Mouse (Mus musculus): ENCODE results near the gene Ankrd44. TPM values are rescaled to one million over a fixed set of nuclear protein-coding genes. Genes with fewer than 3 reads are reported as not detected.

Ankrd44 gene
- polyA plus RNA-seq, 1 experiment from 2014 or later = 11.2 TPM

DNA sequence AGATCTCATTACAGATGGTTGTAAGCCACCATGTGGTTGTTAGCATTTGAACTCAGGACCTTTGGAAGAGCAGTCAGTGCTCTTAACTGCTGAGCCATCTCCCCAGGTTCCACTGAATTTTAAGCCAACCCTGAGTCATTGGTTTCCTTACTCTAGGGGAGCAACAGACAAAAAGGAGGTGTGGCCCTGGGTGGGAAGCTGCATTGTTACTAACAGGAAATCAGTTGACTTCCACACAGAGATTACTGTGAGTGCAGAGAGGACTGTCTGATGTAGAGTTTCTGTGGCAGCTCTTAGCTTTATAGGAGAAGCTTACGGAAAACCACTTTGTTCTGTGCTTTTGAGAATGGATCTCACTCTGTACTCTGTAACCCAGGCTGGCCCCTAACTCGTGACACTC is 8.7 kb upstream of the Ankrd44 start:
- H3K4me2 ChIP-seq = no peak overlapping the region
- H3K36me3 ChIP-seq = no peaks in the 10 kb centered on the region
- H3K9ac ChIP-seq = no peak overlapping the region
- no peak overlapping the region for H3K27ac ChIP-seq
- no peaks in the 10 kb centered on the region for H3K27me3 ChIP-seq (replicated peaks)
- 67% methylated on average over 2 of the region's 2 CpGs for WGBS
- ATAC-seq (ENCODE audit: insufficient read depth, low FRiP score, low read depth) = no peak
- no peaks in the 10 kb centered on the region for H3K9me3 ChIP-seq
- no peak overlapping the region for H3K4me3 ChIP-seq (replicated peaks)
- no peaks in the 10 kb centered on the region for H3K4me1 ChIP-seq

DNA sequence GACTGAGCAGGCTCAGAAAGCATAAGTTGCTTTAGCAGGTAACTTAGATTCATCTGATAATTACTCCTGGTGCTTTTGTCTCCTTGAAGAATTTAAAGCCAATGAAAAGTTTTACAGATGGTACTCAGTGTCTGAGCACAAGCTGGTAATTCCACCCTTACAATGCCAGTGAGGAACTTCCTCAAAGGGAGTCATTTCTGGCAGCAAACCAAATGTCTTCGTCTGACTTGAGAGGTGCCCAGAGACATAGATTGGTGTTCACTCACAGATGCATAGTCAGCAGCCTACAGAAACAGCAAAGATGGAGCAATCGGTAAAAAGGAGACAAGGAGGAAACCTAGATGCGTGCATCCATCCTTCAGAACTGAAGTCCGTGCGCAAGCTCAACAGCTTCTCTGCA is 7.5 kb upstream of the Ankrd44 start:
- H3K4me1 ChIP-seq = no peaks in the 10 kb centered on the region
- H3K9me3 ChIP-seq = no peaks in the 10 kb centered on the region
- no peak overlapping the region for H3K4me3 ChIP-seq (replicated peaks)
- 85% methylated on average over 5 of the region's 5 CpGs for WGBS
- H3K4me2 ChIP-seq = no peak overlapping the region
- no peak overlapping the region for H3K27ac ChIP-seq
- H3K9ac ChIP-seq = no peak overlapping the region
- ATAC-seq (ENCODE audit: insufficient read depth, low FRiP score, low read depth) = no peak
- H3K27me3 ChIP-seq (replicated peaks) = no peaks in the 10 kb centered on the region
- H3K36me3 ChIP-seq = no peaks in the 10 kb centered on the region

DNA sequence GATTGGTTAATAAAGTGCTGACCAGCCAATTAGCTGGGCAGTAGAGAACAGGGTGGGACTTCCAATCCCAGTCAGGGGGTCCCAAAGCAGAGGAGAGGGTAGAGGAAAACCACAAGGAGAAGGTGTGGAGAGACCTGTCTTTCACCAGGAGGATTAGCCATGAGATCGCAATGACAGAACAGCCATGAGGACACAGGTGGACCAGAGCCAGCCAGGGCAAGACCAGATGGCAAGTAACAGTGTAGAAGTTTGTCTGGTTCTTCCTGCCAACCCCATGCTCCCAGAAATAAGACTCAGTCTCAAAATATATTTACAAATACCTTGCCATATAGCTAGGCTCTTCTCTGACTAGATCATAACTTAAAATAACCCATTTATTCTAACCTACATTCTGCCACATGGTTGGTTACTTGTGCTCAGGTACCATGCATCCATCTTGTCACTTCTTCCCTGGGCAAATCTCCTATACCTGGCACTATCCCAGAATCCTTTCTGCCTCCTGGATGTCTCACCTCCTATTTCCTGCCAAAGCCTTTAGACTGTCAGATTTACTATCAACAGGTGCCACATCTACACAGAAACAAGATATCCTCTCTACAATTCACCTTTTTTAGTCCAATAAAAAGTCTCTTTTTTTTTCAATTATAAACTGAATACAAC is 6.4 kb upstream of the Ankrd44 start:
- Histone ChIP-seq H3K36me3 (no peaks in the 10 kb centered on the region), H3K4me1 (no peaks in the 10 kb centered on the region), H3K4me2 (no peak overlapping the region), H3K27ac (no peak overlapping the region), H3K27me3 (replicated peaks) (no peaks in the 10 kb centered on the region), H3K4me3 (replicated peaks) (no peak overlapping the region), H3K9me3 (no peaks in the 10 kb centered on the region), H3K9ac (no peak overlapping the region)
- 93% methylated on average over 1 of the region's 1 CpGs for WGBS
- ATAC-seq (ENCODE audit: insufficient read depth, low FRiP score, low read depth) = no peak

DNA sequence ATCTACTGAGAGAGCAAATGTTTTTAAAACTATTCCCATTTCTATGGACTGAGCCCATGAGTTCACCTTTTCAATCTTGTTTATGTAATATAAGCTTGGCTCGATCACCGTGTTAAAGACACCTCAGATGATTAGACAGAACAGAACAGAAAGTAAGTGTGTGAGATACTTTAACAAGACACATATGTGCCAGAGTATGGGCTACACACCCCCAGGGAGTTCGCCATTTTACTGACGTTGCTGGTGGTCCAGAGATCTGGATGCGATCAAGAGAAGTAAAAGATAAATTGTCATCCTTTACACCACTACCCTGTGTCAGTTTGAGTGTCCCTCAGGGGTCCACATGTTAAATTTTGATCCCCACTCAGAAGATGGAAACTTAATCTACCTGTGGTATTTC is 5.0 kb upstream of the Ankrd44 start:
- Histone ChIP-seq H3K9me3 (no peaks in the 10 kb centered on the region), H3K36me3 (no peaks in the 10 kb centered on the region), H3K4me3 (replicated peaks) (no peak overlapping the region), H3K4me2 (no peak overlapping the region), H3K27ac (no peak overlapping the region), H3K4me1 (no peaks in the 10 kb centered on the region), H3K9ac (no peak overlapping the region), H3K27me3 (replicated peaks) (no peaks in the 10 kb centered on the region)
- WGBS = 70% methylated on average over 5 of the region's 5 CpGs
- ATAC-seq (ENCODE audit: insufficient read depth, low FRiP score, low read depth) = no peak

DNA sequence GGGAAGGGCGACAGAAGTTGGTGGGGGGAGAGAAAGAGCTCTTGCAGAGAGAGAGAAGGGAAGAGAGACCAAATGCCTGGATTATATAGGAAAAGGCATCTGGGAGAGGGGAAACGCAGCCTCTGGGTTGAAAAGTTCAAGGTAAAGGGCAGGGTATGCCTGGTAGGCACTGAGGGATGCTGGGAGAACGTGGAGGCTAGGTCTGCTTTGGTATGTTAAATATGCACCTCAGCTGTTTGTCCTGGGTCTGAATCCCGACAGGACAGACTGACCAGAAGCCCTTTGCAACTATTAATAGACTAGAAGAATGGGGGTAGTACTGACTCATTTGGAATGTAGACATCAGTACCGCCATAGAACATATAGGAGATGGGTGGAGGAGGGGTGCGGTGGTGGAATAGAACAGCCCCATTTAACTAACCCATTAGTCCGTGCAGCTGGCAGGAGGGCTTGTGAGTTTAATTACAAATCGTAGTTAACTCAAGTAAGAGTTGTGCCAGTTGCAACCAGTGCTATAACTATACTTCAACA is 4.5 kb upstream of the Ankrd44 start:
- H3K9ac ChIP-seq = no peak overlapping the region

DNA sequence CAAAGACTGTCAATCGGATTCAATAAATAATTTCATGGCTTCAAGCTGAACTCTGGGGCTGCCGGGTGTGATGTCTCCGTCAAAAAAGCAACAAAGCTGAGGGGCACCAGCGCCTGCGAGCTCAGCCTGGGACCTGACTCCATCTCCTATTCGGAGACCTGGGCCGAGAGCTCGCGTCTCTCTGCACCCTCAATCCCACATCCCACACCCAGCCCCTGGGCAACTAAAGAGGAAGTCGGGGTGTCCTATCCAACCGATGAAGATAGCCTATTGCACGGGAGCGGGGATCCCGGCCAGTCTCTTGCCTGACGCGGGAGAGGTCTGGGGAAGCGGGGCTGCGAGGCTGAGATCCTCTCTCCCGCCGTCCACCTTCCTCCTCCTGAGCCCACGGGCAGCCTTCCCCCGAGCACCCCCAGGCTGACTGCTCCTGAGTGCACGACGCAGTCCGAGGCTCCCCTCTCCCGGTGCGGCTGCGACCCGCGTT is 694 bp downstream of the Ankrd44 start:
- peak overlapping the region; percentile 97 for H3K4me2 ChIP-seq
- no peaks in the 10 kb centered on the region for H3K36me3 ChIP-seq
- H3K9ac ChIP-seq = peak overlapping the region; percentile 84
- under 1% methylated on average over 28 of the region's 30 CpGs for WGBS
- H3K9me3 ChIP-seq = no peaks in the 10 kb centered on the region
- H3K4me1 ChIP-seq = peaks cover 16% of the 10 kb centered on the region
- no peaks in the 10 kb centered on the region for H3K27me3 ChIP-seq (replicated peaks)
- H3K27ac ChIP-seq = peak overlapping the region; percentile 89
- ATAC-seq (ENCODE audit: insufficient read depth, low FRiP score, low read depth) = no peak
- peak overlapping the region; percentile 89 for H3K4me3 ChIP-seq (replicated peaks)

More for the DNA sequence above, 4.5 kb upstream of the Ankrd44 start:
- no peak overlapping the region for H3K27ac ChIP-seq
- H3K4me1 ChIP-seq = no peaks in the 10 kb centered on the region
- ATAC-seq (ENCODE audit: insufficient read depth, low FRiP score, low read depth) = no peak
- WGBS = 51% methylated on average over 8 of the region's 8 CpGs
- no peaks in the 10 kb centered on the region for H3K9me3 ChIP-seq
- no peak overlapping the region for H3K4me3 ChIP-seq (replicated peaks)
- no peaks in the 10 kb centered on the region for H3K27me3 ChIP-seq (replicated peaks)
- H3K36me3 ChIP-seq = no peaks in the 10 kb centered on the region
- H3K4me2 ChIP-seq = no peak overlapping the region

DNA sequence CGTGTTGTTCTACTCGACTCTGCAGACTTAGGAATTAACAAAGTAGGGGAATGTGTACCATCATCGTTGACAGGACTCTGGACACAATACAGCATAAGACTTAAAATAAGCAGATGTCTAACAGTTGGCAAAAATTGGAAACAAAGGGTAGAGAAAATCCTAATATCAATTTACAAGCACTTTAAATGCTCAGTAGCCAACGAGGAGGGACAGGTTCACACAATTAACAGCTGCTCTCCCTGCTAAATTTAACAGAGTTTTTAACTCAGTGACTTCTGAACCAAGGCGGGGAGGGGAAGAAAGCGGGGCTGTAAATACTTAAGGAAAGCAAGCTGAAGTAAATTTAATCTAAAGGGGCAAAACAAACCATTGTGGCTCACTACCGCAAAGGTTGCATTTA is 1.4 kb downstream of the Ankrd44 start:
- ATAC-seq (ENCODE audit: insufficient read depth, low FRiP score, low read depth) = no peak
- Histone ChIP-seq H3K27ac (no peak overlapping the region), H3K27me3 (replicated peaks) (no peaks in the 10 kb centered on the region), H3K4me3 (replicated peaks) (peak overlapping the region; percentile 89), H3K4me2 (peak overlapping the region; percentile 97), H3K4me1 (peaks cover 16% of the 10 kb centered on the region), H3K36me3 (no peaks in the 10 kb centered on the region), H3K9me3 (no peaks in the 10 kb centered on the region), H3K9ac (no peak overlapping the region)
- 33% methylated on average over 7 of the region's 7 CpGs for WGBS

DNA sequence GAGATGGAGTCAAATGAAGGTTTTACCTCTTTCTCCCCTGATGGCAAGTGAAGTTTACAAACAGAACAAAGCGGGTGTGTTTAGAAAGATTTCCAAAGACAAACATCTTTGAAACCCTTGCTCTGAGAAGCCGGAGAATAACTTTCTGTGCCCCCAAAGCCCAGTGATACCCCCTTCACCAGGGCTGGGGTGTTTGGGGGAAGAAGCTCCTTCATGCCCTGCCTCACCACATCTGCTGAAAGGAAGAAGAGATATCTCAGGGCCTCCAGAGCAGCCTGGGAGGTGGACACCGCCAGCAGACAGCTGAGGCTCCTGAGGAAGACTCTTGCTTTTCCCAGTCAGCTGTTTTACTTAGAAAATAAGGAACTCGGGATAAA is 1.9 kb downstream of the Ankrd44 start:
- H3K9me3 ChIP-seq = no peaks in the 10 kb centered on the region
- no peak for ATAC-seq (ENCODE audit: insufficient read depth, low FRiP score, low read depth)
- WGBS = 65% methylated on average over 4 of the region's 4 CpGs

DNA sequence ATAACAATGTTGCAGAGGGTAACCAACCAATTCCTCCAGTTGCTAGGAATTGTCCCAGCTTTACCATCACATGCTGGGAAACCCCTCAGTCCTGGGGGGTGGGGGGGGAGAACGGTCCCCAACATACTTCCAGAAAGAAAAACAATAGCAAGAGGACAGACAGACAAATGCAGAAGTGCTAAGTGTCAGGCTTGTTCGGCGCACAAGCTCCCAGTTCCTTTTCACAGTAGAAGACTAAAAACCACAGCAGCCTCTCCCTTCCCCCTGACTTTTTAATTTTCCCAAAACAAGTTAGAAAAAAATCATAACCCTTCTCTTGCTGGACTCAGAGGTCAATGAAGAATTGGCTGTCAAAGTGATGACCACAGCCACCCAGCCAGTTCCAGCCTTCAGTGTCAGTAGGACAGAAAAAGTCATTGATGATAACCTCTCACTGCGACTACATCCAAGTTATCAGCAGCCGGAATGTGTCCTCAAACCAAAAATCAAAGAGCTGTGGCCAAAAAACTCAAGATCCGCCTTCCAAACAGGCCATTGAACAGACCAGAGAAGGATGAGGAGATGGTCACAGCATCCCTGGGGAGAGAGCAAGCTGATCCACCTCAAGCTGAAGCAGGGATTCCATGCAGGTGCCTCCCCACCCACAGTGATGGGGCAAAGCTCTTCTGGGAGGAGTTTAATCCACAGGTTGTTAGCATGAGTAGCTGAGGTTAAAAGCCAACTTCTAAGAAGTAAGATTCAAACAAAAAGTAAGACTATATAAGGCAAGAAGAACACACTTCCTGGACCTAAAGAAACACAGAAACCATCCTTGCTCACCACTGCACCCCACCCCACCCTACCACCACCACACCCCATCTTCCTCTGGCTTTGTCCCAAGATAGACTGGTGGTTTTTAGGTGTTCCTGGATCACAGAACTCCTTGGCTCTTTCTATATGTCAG is 2.5 kb downstream of the Ankrd44 start:
- no peaks in the 10 kb centered on the region for H3K27me3 ChIP-seq (replicated peaks)
- H3K4me3 ChIP-seq (replicated peaks) = no peak overlapping the region
- H3K4me1 ChIP-seq = peaks cover 16% of the 10 kb centered on the region
- no peaks in the 10 kb centered on the region for H3K9me3 ChIP-seq
- no peak for ATAC-seq (ENCODE audit: insufficient read depth, low FRiP score, low read depth)
- no peaks in the 10 kb centered on the region for H3K36me3 ChIP-seq
- H3K9ac ChIP-seq = no peak overlapping the region
- H3K27ac ChIP-seq = no peak overlapping the region
- H3K4me2 ChIP-seq = 0 out of 2 replicates have a peak overlapping the region, but pooled peaks have one; percentile 97
- WGBS = 83% methylated on average over 6 of the region's 6 CpGs

More for the DNA sequence above, 1.9 kb downstream of the Ankrd44 start:
- Histone ChIP-seq H3K27ac (no peak overlapping the region), H3K27me3 (replicated peaks) (no peaks in the 10 kb centered on the region), H3K9ac (no peak overlapping the region), H3K36me3 (no peaks in the 10 kb centered on the region), H3K4me3 (replicated peaks) (no peak overlapping the region), H3K4me1 (peaks cover 16% of the 10 kb centered on the region), H3K4me2 (peak overlapping the region; percentile 97; the same call in 1 of the 2 replicates)

DNA sequence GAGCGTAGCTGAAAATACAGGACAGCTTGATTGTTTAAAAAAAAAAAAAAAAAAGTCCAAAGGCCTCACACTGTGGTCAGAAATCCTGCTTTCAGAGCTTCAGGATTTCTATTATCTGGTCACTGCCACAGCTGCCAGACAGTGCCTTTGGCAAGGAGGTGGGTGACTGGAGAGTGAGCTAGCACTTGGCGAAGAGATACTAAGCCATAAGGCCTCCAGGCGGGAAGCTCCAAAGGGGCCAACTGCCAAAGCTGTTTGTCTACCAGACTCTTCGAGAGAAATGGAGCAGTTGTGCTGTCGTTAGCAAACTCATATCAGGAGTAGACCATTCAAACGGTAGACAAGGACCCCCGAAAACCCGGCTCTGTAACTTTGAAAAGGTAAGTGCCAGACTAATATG is 3.5 kb downstream of the Ankrd44 start:
- H3K27me3 ChIP-seq (replicated peaks) = no peaks in the 10 kb centered on the region
- no peak overlapping the region for H3K9ac ChIP-seq
- H3K4me2 ChIP-seq = no peak overlapping the region
- no peak for ATAC-seq (ENCODE audit: insufficient read depth, low FRiP score, low read depth)
- H3K27ac ChIP-seq = no peak overlapping the region
- H3K36me3 ChIP-seq = no peaks in the 10 kb centered on the region
- no peak overlapping the region for H3K4me3 ChIP-seq (replicated peaks)
- H3K4me1 ChIP-seq = peaks cover 16% of the 10 kb centered on the region
- WGBS = 79% methylated on average over 8 of the region's 8 CpGs
- H3K9me3 ChIP-seq = no peaks in the 10 kb centered on the region

DNA sequence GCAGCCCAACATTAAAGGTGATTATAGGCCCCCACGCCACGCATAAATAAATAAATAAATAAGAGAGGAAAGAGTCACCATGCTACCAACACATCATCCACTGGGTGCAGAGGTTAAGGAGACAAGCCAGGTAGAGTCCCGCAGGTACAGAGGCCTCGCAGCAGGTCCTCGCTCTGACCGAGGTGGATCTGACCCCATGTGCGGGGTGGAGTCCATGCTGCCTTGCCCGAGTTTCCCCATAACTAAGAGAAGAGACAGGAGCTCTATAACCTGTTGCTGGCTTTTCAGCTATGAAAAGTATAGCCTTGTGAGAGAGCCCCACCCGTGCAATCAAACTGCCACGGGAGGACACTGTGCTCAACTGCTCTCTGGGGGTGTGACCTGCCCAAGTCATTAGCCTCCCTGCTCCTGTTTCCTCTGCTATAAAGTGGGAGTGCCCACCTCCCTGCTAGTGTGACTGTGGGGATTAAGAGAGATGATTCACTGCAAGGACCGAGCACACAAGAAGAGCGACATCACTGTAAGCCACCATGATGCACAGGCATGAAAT is 4.1 kb downstream of the Ankrd44 start:
- ATAC-seq (ENCODE audit: insufficient read depth, low FRiP score, low read depth) = no peak
- Histone ChIP-seq H3K27ac (no peak overlapping the region), H3K4me3 (replicated peaks) (no peak overlapping the region), H3K9me3 (no peaks in the 10 kb centered on the region), H3K4me2 (no peak overlapping the region), H3K27me3 (replicated peaks) (no peaks in the 10 kb centered on the region), H3K36me3 (no peaks in the 10 kb centered on the region), H3K9ac (no peak overlapping the region), H3K4me1 (peaks cover 16% of the 10 kb centered on the region)
- whole genome bisulfite sequencing = 69% methylated on average over 12 of the region's 12 CpGs

DNA sequence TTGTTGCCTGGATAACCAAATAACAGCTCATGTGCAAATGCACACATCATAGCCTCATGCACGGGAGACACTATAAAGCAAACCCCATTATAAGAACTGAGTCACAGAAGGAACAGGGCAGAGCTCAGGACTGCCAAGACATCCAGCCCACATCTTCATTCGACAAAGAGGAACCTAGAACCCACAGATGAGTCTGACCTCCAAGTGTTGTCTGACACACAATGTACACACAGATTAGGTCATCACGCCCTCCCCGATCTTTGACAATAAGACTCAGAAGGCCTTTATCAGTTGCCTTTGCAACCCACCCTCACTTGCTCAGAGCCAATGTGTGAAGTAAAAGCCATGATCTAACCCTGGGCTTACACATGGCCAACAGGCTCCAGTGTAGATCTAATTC is 6.1 kb downstream of the Ankrd44 start:
- H3K4me3 ChIP-seq (replicated peaks) = no peak overlapping the region
- H3K4me2 ChIP-seq = no peak overlapping the region
- H3K4me1 ChIP-seq = peaks cover 12% of the 10 kb centered on the region
- H3K9ac ChIP-seq = no peak overlapping the region
- 83% methylated on average over 4 of the region's 4 CpGs for WGBS
- ATAC-seq (ENCODE audit: insufficient read depth, low FRiP score, low read depth) = no peak
- H3K27me3 ChIP-seq (replicated peaks) = no peaks in the 10 kb centered on the region
- no peaks in the 10 kb centered on the region for H3K36me3 ChIP-seq
- H3K9me3 ChIP-seq = no peaks in the 10 kb centered on the region
- no peak overlapping the region for H3K27ac ChIP-seq
